Mouse (Mus musculus): Measurements from ENCODE around the gene Tmem165.

- TF ChIP-seq CTCF (IDR thresholded peaks at IDR 0.05; ENCODE audit: low read depth), result no peak
- no peak for TF ChIP-seq EP300 (IDR thresholded peaks at IDR 0.05; ENCODE audit: low read depth)
Observed at GRCm38 (mm10) chr5:76205886-76206285, 22.2 kb downstream of the Tmem165 start.
